Mouse (Mus musculus): ENCODE measurements around the gene Heatr3. TPM values are rescaled to one million over a fixed set of nuclear protein-coding genes. Genes with fewer than 3 reads are reported as not detected.

The Heatr3 gene
- polyA plus RNA-seq, 1 experiment from 2014 or later = 38.0 TPM

Small RNA genes within 50 kb of the gene (microRNA-seq; reads per million reads assigned to microRNA genes)
- 1.5 reads per million for gene Mir7071

Other genes with a start within 250 kb of the Heatr3 start
- gene Zfp423, start 178.3 kb upstream of the Heatr3 start, polyA plus RNA-seq (2015; fragmentation: Nextera tagmentation; extraction: Ambion mirVana) = 17.7 and 19.6 TPM in 2 replicates
- 48.4 and 48.9 TPM in 2 replicates for gene Cnep1r1, start 19.1 kb upstream of the Heatr3 start, polyA plus RNA-seq (2015; fragmentation: Nextera tagmentation; extraction: Ambion mirVana)
- 8.9 and 10.2 TPM in 2 replicates for gene Tent4b, start 61.4 kb downstream of the Heatr3 start, polyA plus RNA-seq (2015; fragmentation: Nextera tagmentation; extraction: Ambion mirVana)
- gene Adcy7, start 134.5 kb downstream of the Heatr3 start, polyA plus RNA-seq (2015; fragmentation: Nextera tagmentation; extraction: Ambion mirVana) = 1.4 and 1.5 TPM in 2 replicates
- gene Brd7, start 224.3 kb downstream of the Heatr3 start, polyA plus RNA-seq (2015; fragmentation: Nextera tagmentation; extraction: Ambion mirVana) = 65.4 and 68.7 TPM in 2 replicates

Data from forebrain, embryonic 15.5 days (tissue).